In the genomic region with DNA sequence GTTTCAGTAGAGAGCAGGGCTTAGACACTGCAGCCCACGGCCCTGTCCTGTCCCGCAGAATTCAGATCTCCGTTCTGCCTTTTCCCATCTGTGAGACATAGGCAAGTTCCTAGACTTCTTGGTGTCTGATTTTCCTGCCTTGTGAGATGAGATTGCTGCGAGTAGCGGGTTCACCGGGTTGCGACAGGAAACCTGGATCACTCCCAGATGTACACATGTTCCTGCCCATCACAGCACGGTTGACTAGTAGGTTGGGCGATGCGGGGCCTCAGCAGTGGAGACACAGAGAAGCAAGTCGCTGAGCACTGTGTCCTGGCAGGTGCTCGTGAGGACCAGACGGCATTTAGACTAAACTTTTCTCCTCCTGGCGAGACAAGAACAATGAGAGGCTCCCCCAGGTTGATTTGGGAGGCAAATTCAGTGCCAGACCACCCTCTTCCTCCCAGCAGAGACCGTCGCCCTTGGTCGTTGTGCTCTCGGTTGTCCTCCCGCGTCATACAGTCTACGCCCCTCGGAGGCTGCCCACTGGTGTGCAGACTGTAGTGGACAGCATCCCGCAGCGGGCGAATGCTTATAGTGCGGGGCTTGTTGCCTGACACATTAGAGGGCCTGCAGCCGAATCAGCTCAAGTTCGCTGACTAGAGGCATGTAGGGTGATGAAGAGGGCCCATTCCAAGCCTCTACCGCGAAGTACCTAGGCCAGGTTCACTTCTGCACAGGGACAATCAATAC, we compare ENCODE assay signal across 8 mouse cellular contexts.
DNase-seq lines count a peak whose midpoint lies in the region; ATAC-seq and TF ChIP-seq lines count a peak whose summit lies in the region.

No protein-coding gene starts in this region.

- peak overlapping the region; percentile 16; the same call in 1 of the 2 replicates for H3K4me3 ChIP-seq in kidney, postnatal 0 days (replicated peaks; ENCODE audit: low read depth, low read length)
- H3K4me3 ChIP-seq in kidney, adult 2 months (ENCODE audit: insufficient read depth, low read depth, low read length), result no peak overlapping the region
- peak overlapping the region; percentile 33 for H3K4me3 ChIP-seq in embryonic facial prominence, embryonic 14.5 days (ENCODE audit: low read depth, low read length)
- peak overlapping the region; percentile 25 for H3K4me3 ChIP-seq in hindbrain, postnatal 0 days (ENCODE audit: low read length)
- H3K4me3 ChIP-seq in neural tube, embryonic 14.5 days (ENCODE audit: low read depth, low read length), result peak overlapping the region; percentile 25

- no peaks in the 10 kb centered on the region; the same call in 1 of the 2 replicates for H3K4me1 ChIP-seq in kidney, postnatal 0 days (replicated peaks; ENCODE audit: insufficient read depth, low read length)
- H3K4me1 ChIP-seq in kidney, adult 2 months (ENCODE audit: control insufficient read depth, insufficient read depth, low read length), result no peaks in the 10 kb centered on the region
- peaks cover 12% of the 10 kb centered on the region; the same call in 1 of the 2 replicates for H3K4me1 ChIP-seq in embryonic facial prominence, embryonic 14.5 days (ENCODE audit: control insufficient read depth, insufficient read depth, low read length)
- peaks cover 9% of the 10 kb centered on the region; the same call in 1 of the 2 replicates for H3K4me1 ChIP-seq in hindbrain, postnatal 0 days (ENCODE audit: insufficient read depth, low read length)
- H3K4me1 ChIP-seq in neural tube, embryonic 14.5 days (ENCODE audit: control insufficient read depth, insufficient read depth, low read length), result peaks cover 21% of the 10 kb centered on the region

- no peak for DNase-seq in kidney, postnatal 0 days (ENCODE audit: low spot score)
- DNase-seq in kidney, adult 2 months, result no peak
- DNase-seq in embryonic facial prominence, embryonic 14.5 days (ENCODE audit: low spot score), result no peak
- no peak for DNase-seq in hindbrain, postnatal 0 days (ENCODE audit: low spot score)
- DNase-seq in left cerebral cortex, postnatal 25 days (ENCODE audit: low spot score in 2 of 2), result no peak
- no peak for DNase-seq in left cerebral cortex, postnatal 14 days (ENCODE audit: low spot score in 2 of 2)

- intact Hi-C loops in left cerebral cortex, postnatal 25 days (cut with DNase I), result loop anchor here (1.0 to 10.0 kb wide), 4 partner anchors 61 to 221 kb away; partner anchors contain the start of gene Wnt7a
- intact Hi-C loops in left cerebral cortex, postnatal 14 days (cut with DNase I), result loop anchor here (1.0 to 10.0 kb wide), 3 partner anchors 71 to 471 kb away; partner anchors contain the start of gene Wnt7a

- H3K36me3 ChIP-seq in kidney, postnatal 0 days (ENCODE audit: insufficient read depth, low read length), result no peaks in the 10 kb centered on the region
- no peaks in the 10 kb centered on the region for H3K36me3 ChIP-seq in kidney, adult 2 months (ENCODE audit: control insufficient read depth, insufficient read depth, low read length)
- H3K36me3 ChIP-seq in embryonic facial prominence, embryonic 14.5 days (ENCODE audit: control insufficient read depth, insufficient read depth, low read length), result no peaks in the 10 kb centered on the region
- H3K36me3 ChIP-seq in hindbrain, postnatal 0 days (ENCODE audit: insufficient read depth, low read length), result no peaks in the 10 kb centered on the region
- H3K36me3 ChIP-seq in neural tube, embryonic 14.5 days (ENCODE audit: control insufficient read depth, insufficient read depth, low read length), result no peaks in the 10 kb centered on the region

- peaks cover 27% of the 10 kb centered on the region for H3K27me3 ChIP-seq in kidney, postnatal 0 days (ENCODE audit: insufficient read depth, low read length)
- H3K27me3 ChIP-seq in kidney, adult 2 months (replicated peaks; ENCODE audit: control insufficient read depth, insufficient read depth, low read length), result no peaks in the 10 kb centered on the region
- H3K27me3 ChIP-seq in embryonic facial prominence, embryonic 14.5 days (replicated peaks; ENCODE audit: control insufficient read depth, insufficient read depth, low read length), result peaks cover 67% of the 10 kb centered on the region
- no peaks in the 10 kb centered on the region for H3K27me3 ChIP-seq in hindbrain, postnatal 0 days (ENCODE audit: insufficient read depth, low read length)
- no peaks in the 10 kb centered on the region for H3K27me3 ChIP-seq in neural tube, embryonic 14.5 days (ENCODE audit: control insufficient read depth, insufficient read depth, low read length)

- TF ChIP-seq POLR2A in kidney, adult 2 months (IDR thresholded peaks at IDR 0.05; ENCODE audit: low read depth, low read length), result no peak

- TF ChIP-seq CTCF in kidney, postnatal 0 days (IDR thresholded peaks at IDR 0.05; ENCODE audit: low read depth), result no peak
- TF ChIP-seq CTCF in kidney, adult 2 months (conservative IDR thresholded peaks at IDR 0.05; ENCODE audit: insufficient read depth, insufficient read length, low read depth, low read length), result no peak
- no peak for TF ChIP-seq CTCF in hindbrain, postnatal 0 days (IDR thresholded peaks at IDR 0.05; ENCODE audit: low read depth)

- 0 out of 2 replicates have a peak overlapping the region, but pooled peaks have one; percentile 21 for H3K4me2 ChIP-seq in kidney, postnatal 0 days (ENCODE audit: low read length)
- H3K4me2 ChIP-seq in embryonic facial prominence, embryonic 14.5 days (ENCODE audit: low read depth, low read length), result peak overlapping the region; percentile 61
- H3K4me2 ChIP-seq in hindbrain, postnatal 0 days (ENCODE audit: low read depth, low read length), result peak overlapping the region; percentile 64
- H3K4me2 ChIP-seq in neural tube, embryonic 14.5 days (ENCODE audit: low read depth, low read length), result peak overlapping the region; percentile 65

- 32% methylated on average over 30 of the region's 30 CpGs for WGBS in kidney, postnatal 0 days
- 31% methylated on average over 30 of the region's 30 CpGs for WGBS in kidney, adult 2 months
- WGBS in embryonic facial prominence, embryonic 14.5 days, result 30% methylated on average over 29 of the region's 30 CpGs
- WGBS in hindbrain, postnatal 0 days, result 26% methylated on average over 30 of the region's 30 CpGs
- WGBS in neural tube, embryonic 14.5 days, result 30% methylated on average over 30 of the region's 30 CpGs

- no peak; the same call in 1 of the 2 replicates for ATAC-seq in kidney, postnatal 0 days (replicated peaks; ENCODE audit: low FRiP score, low read depth)
- ATAC-seq in embryonic facial prominence, embryonic 14.5 days (ENCODE audit: low read depth), result no peak
- no peak; the same call in 1 of the 2 replicates for ATAC-seq in hindbrain, postnatal 0 days
- ATAC-seq in neural tube, embryonic 14.5 days (ENCODE audit: low read depth), result no peak
- no peak for ATAC-seq in erythroid progenitor cell, adult 5-6 weeks (replicated peaks; ENCODE audit: low FRiP score, poor library complexity, severe bottlenecking)

- no peak overlapping the region for H3K9ac ChIP-seq in kidney, postnatal 0 days (ENCODE audit: low read depth, low read length)
- H3K9ac ChIP-seq in embryonic facial prominence, embryonic 14.5 days (ENCODE audit: low read depth, low read length), result peak overlapping the region; percentile 30; the same call in 1 of the 2 replicates
- H3K9ac ChIP-seq in hindbrain, postnatal 0 days (replicated peaks; ENCODE audit: low read length), result peak overlapping the region; percentile 45
- peak overlapping the region; percentile 55; the same call in 1 of the 2 replicates for H3K9ac ChIP-seq in neural tube, embryonic 14.5 days (replicated peaks; ENCODE audit: low read depth, low read length)

- no peaks in the 10 kb centered on the region for H3K9me3 ChIP-seq in kidney, postnatal 0 days (replicated peaks; ENCODE audit: low read length)
- H3K9me3 ChIP-seq in embryonic facial prominence, embryonic 14.5 days (ENCODE audit: control insufficient read depth, low read length), result no peaks in the 10 kb centered on the region
- no peaks in the 10 kb centered on the region for H3K9me3 ChIP-seq in hindbrain, postnatal 0 days (ENCODE audit: low read length)
- no peaks in the 10 kb centered on the region for H3K9me3 ChIP-seq in neural tube, embryonic 14.5 days (ENCODE audit: control insufficient read depth, low read length)

- H3K27ac ChIP-seq in kidney, postnatal 0 days, result no peak overlapping the region
- no peak overlapping the region for H3K27ac ChIP-seq in kidney, adult 2 months (ENCODE audit: insufficient read depth, low read depth, low read length)
- H3K27ac ChIP-seq in embryonic facial prominence, embryonic 14.5 days (replicated peaks; ENCODE audit: low read depth, low read length), result no peak overlapping the region
- H3K27ac ChIP-seq in hindbrain, postnatal 0 days, result peak overlapping the region; percentile 64; the same call in 1 of the 2 replicates
- H3K27ac ChIP-seq in neural tube, embryonic 14.5 days (ENCODE audit: low read depth, low read length), result no peak overlapping the region
